Mouse (Mus musculus): ENCODE measurements at regions not wholly inside any gene's neighbourhood (a gene's known extent, or its start where the extent isn't known, plus 50 kb on each side); places are given as distances from the start of the nearest gene placed in this dataset.

DNA sequence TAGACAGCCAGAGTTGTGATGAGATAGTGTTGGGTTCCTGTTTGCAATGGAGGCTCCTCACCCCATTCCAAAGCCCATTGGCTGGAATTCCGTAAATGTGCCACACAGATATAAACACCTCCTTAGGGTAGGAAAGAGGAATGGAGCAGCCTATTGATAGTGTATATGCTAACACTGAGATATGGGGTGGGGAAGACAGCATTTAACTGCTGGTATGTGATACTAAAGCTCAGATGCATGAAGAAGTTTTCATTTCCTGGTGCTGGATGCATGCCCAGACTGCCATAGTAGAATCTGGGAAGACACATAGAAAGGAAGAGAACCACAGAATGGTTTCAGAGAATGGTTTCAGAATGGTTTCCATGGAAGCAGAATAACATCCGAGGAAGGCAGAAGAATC is 482.4 kb downstream of the Lmo4 start:
- H3K27me3 ChIP-seq (ENCODE audit: control insufficient read depth in 1 of 2, insufficient read depth in 2 of 2, low read length in 2 of 2): no peaks in the 10 kb centered on the region
- no peak overlapping the region for H3K9ac ChIP-seq (ENCODE audit: control insufficient read depth, low read depth, low read length, poor library complexity, severe bottlenecking)
- no peak overlapping the region for H3K4me3 ChIP-seq (ENCODE audit: control insufficient read depth in 1 of 2, insufficient read depth in 1 of 2, low read depth in 2 of 2, low read length in 2 of 2)
- TF ChIP-seq NRF1 (IDR thresholded peaks at IDR 0.05; ENCODE audit: insufficient read depth, low read depth, low read length, poor library complexity, severe bottlenecking) (no peak), ETS1 (IDR thresholded peaks at IDR 0.05; ENCODE audit: low read depth, low read length) (no peak), GATA1 (IDR thresholded peaks at IDR 0.05; ENCODE audit: low read depth, low read length) (no peak), POLR2AphosphoS2 (IDR thresholded peaks at IDR 0.05; ENCODE audit: low read length) (no peak), BHLHE40 (IDR thresholded peaks at IDR 0.05; ENCODE audit: borderline replicate concordance, low read depth, low read length) (no peak), ZNF384 (IDR thresholded peaks at IDR 0.05; ENCODE audit: low read depth, low read length) (no peak), POLR2A (IDR thresholded peaks at IDR 0.05; ENCODE audit: control insufficient read depth in 1 of 2, insufficient read depth in 1 of 2, low read depth in 1 of 2, low read length in 2 of 2, poor library complexity in 1 of 2) (no peak), JUND (IDR thresholded peaks at IDR 0.05; ENCODE audit: low read depth, low read length) (no peak), MYC (IDR thresholded peaks at IDR 0.05; ENCODE audit: low read depth, low read length) (no peak), TBP (IDR thresholded peaks at IDR 0.05; ENCODE audit: low read depth, low read length) (no peak), ZKSCAN1 (IDR thresholded peaks at IDR 0.05; ENCODE audit: low read depth, low read length) (no peak), SMC3 (IDR thresholded peaks at IDR 0.05; ENCODE audit: low read depth, low read length) (no peak), CHD1 (IDR thresholded peaks at IDR 0.05; ENCODE audit: low read depth, low read length) (no peak), MXI1 (IDR thresholded peaks at IDR 0.05; ENCODE audit: low read depth, low read length) (no peak), HCFC1 (IDR thresholded peaks at IDR 0.05; ENCODE audit: low read depth, low read length) (no peak), POLR2AphosphoS5 (IDR thresholded peaks at IDR 0.05; ENCODE audit: borderline replicate concordance, low read depth, low read length) (no peak), E2F4 (IDR thresholded peaks at IDR 0.05; ENCODE audit: borderline replicate concordance, low read depth, low read length) (no peak), MAFK (IDR thresholded peaks at IDR 0.05; ENCODE audit: borderline replicate concordance, low read depth, low read length) (no peak), TAL1 (IDR thresholded peaks at IDR 0.05; ENCODE audit: low read length) (no peak)
- no peak overlapping the region for H3K27ac ChIP-seq (ENCODE audit: control insufficient read depth, low read depth, low read length)
- no peaks in the 10 kb centered on the region for H3K9me3 ChIP-seq (replicated peaks; ENCODE audit: insufficient read depth, low read length)
- no peaks in the 10 kb centered on the region for H3K4me1 ChIP-seq (ENCODE audit: control insufficient read depth in 1 of 2, insufficient read depth in 2 of 2, low read length in 2 of 2)
- H3K36me3 ChIP-seq (ENCODE audit: control insufficient read depth in 1 of 2, insufficient read depth in 2 of 2, low read length in 2 of 2): no peaks in the 10 kb centered on the region
- no peaks in the 10 kb centered on the region for H3K79me2 ChIP-seq (ENCODE audit: control insufficient read depth, insufficient read depth, low read length, poor library complexity)
- DNase-seq (ENCODE audit: low read depth, low spot score): no peak

- no peak overlapping the region for H3K27ac ChIP-seq (ENCODE audit: control insufficient read depth, low read depth, low read length)
Measured at GRCm38 (mm10) chr3:143722082-143722481, 482.9 kb downstream of the Lmo4 start.

More at GRCm38 (mm10) chr3:143722082-143722481, 482.9 kb downstream of the Lmo4 start:
- no peaks in the 10 kb centered on the region for H3K4me1 ChIP-seq (ENCODE audit: control insufficient read depth in 1 of 2, insufficient read depth in 2 of 2, low read length in 2 of 2)
- no peaks in the 10 kb centered on the region for H3K36me3 ChIP-seq (ENCODE audit: control insufficient read depth in 1 of 2, insufficient read depth in 2 of 2, low read length in 2 of 2)
- TF ChIP-seq NRF1 (IDR thresholded peaks at IDR 0.05; ENCODE audit: insufficient read depth, low read depth, low read length, poor library complexity, severe bottlenecking): no peak
- TF ChIP-seq ZMIZ1 (IDR thresholded peaks at IDR 0.05; ENCODE audit: low read depth, low read length): no peak
- no peak for TF ChIP-seq MAX (IDR thresholded peaks at IDR 0.05; ENCODE audit: low read length)
- TF ChIP-seq SMC3 (IDR thresholded peaks at IDR 0.05; ENCODE audit: low read depth, low read length): no peak
- TF ChIP-seq POLR2AphosphoS5 (IDR thresholded peaks at IDR 0.05; ENCODE audit: borderline replicate concordance, low read depth, low read length): no peak
- TF ChIP-seq POLR2AphosphoS2 (IDR thresholded peaks at IDR 0.05; ENCODE audit: low read length): no peak
- TF ChIP-seq ETS1 (IDR thresholded peaks at IDR 0.05; ENCODE audit: low read depth, low read length): no peak
- TF ChIP-seq MEF2A (IDR thresholded peaks at IDR 0.05; ENCODE audit: extremely low read depth, insufficient replicate concordance, low read depth, low read length, poor library complexity, severe bottlenecking): no peak
- TF ChIP-seq EP300 (IDR thresholded peaks at IDR 0.05; ENCODE audit: low read depth in 1 of 2, low read length in 2 of 2): no peak
- TF ChIP-seq MAZ (IDR thresholded peaks at IDR 0.05; ENCODE audit: low read depth, low read length): no peak
- no peak for TF ChIP-seq GATA1 (IDR thresholded peaks at IDR 0.05; ENCODE audit: low read depth, low read length)
- H3K9me3 ChIP-seq (replicated peaks; ENCODE audit: insufficient read depth, low read length): no peaks in the 10 kb centered on the region
- no peaks in the 10 kb centered on the region for H3K27me3 ChIP-seq (ENCODE audit: control insufficient read depth in 1 of 2, insufficient read depth in 2 of 2, low read length in 2 of 2)
- H3K9ac ChIP-seq (ENCODE audit: control insufficient read depth, low read depth, low read length, poor library complexity, severe bottlenecking): no peak overlapping the region
- H3K4me3 ChIP-seq (ENCODE audit: control insufficient read depth in 1 of 2, insufficient read depth in 1 of 2, low read depth in 2 of 2, low read length in 2 of 2): no peak overlapping the region
- no peak for DNase-seq (ENCODE audit: low read depth, low spot score)
- H3K79me2 ChIP-seq (ENCODE audit: control insufficient read depth, insufficient read depth, low read length, poor library complexity): no peaks in the 10 kb centered on the region
